Mouse (Mus musculus) midbrain, embryonic 12.5 days (tissue): Measurements from ENCODE around the gene Kat6b. TPM values are rescaled to one million over a fixed set of nuclear protein-coding genes. Genes with fewer than 3 reads are reported as not detected.
A peak's percentile ranks its signal among the peaks of the same experiment; 100 is the strongest.

ENCODE experiments used
- ATAC-seq: fragments of 200-750 bp; cut with Nextera tagmentation; 2 replicates; pipeline ENCODE4 v1.8.0; 2017; ENCODE audit warnings: low read depth, moderate TSS enrichment, moderate library complexity; ENCODE audit not compliant: low FRiP score
- H3K27ac ChIP-seq: fragments of 300-500 bp; sonication (generic); replicated peaks from 2 replicates; pipeline ENCODE4 v1.5.1; 2016; ENCODE audit warnings: mild to moderate bottlenecking
- H3K27me3 ChIP-seq: fragments of 300-500 bp; sonication (generic); 2 replicates; pipeline ENCODE4 v1.6.1; 2016; ENCODE audit warnings: mild to moderate bottlenecking
- H3K36me3 ChIP-seq: fragments of 300-500 bp; sonication (generic); 2 replicates; pipeline ENCODE4 v1.6.1; 2016
- H3K4me1 ChIP-seq: fragments of 300-500 bp; sonication (generic); 2 replicates; pipeline ENCODE4 v1.6.1; 2016
- H3K4me2 ChIP-seq: fragments of 300-500 bp; sonication (generic); replicated peaks from 2 replicates; pipeline ENCODE4 v1.6.1; 2016; ENCODE audit warnings: mild to moderate bottlenecking, moderate library complexity
- H3K4me3 ChIP-seq: fragments of 300-500 bp; sonication (generic); 2 replicates; pipeline ENCODE4 v1.5.1; 2016; ENCODE audit warnings: mild to moderate bottlenecking
- H3K9ac ChIP-seq: fragments of 300-500 bp; sonication (generic); replicated peaks from 2 replicates; pipeline ENCODE4 v1.6.1; 2016; ENCODE audit warnings: mild to moderate bottlenecking, moderate library complexity
- H3K9me3 ChIP-seq: fragments of 300-500 bp; sonication (generic); 2 replicates; pipeline ENCODE4 v1.6.1; 2016; ENCODE audit warnings: mild to moderate bottlenecking
- WGBS: fragments of 180-500 bp; shearing (Covaris S2); methylation state at CpG from one replicate; pipeline ENCODE4 v1.1.7; 2016; 5-methylcytosine and 5-hydroxymethylcytosine counted together
- polyA plus RNA-seq: library from polyadenylated mRNA; unstranded; fragments of >200 nt; fragmentation: Nextera tagmentation; extraction: Ambion mirVana; gene quantifications from 2 replicates; pipeline ENCODE4 v1.2.1, GENCODE M21; 2016

The Kat6b gene
- polyA plus RNA-seq, 1 experiment from 2014 or later: 25.4 TPM

GRCm38 (mm10) chr14:21683834-21684233 is 202.6 kb downstream of the Kat6b start:
- Histone ChIP-seq H3K9me3 (no peaks in the 10 kb centered on the region), H3K9ac (no peak overlapping the region), H3K36me3 (no peaks in the 10 kb centered on the region), H3K4me2 (no peak overlapping the region), H3K27me3 (peaks cover 34% of the 10 kb centered on the region), H3K27ac (no peak overlapping the region), H3K4me1 (peaks cover 33% of the 10 kb centered on the region), H3K4me3 (no peak overlapping the region)
- no peak for ATAC-seq
- WGBS: 75% methylated on average over 4 of the region's 4 CpGs

DNA sequence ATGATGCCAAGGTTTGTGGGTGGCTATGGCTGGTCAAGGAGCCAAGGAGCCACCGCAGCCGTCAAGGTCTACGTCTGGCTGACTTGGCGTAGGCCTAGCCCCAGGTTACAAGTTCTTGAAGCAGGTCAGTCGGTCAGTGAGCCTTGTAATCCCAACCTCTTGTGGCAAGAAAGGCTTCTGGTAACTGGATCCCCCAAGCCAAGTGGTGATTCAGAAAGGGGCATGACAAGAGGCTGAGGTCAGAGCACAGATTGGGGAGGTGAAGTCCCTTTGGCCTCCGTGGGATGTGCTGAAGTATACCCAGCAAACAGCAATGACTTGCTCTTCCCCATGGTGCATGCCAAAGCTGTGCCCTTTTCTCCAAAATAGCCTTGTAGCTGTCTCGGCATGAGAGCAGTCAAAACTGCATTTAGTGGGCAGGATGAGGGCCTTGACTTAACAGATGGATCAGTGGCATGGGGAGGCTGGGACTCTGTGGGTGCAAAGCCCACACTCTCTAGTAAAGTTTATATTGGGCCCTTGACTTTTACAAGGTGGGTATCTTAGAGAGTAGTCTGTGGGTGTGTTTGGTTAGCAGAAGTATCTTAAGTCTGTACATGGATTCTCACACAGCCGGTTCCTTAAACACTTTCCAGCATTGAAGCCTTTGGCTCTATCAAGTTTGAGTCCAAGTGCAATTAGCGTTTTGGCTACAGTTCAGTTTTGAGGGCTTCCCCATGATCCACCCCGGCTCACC is 204.3 kb downstream of the Kat6b start:
- WGBS: 87% methylated on average over 10 of the region's 10 CpGs
- Histone ChIP-seq H3K4me1 (peaks cover 25% of the 10 kb centered on the region), H3K4me3 (no peak overlapping the region), H3K9me3 (no peaks in the 10 kb centered on the region), H3K27ac (no peak overlapping the region), H3K27me3 (peaks cover 34% of the 10 kb centered on the region), H3K9ac (no peak overlapping the region), H3K4me2 (no peak overlapping the region), H3K36me3 (no peaks in the 10 kb centered on the region)
- ATAC-seq: no peak

- Histone ChIP-seq H3K4me3 (peak overlapping the region; percentile 34), H3K27me3 (peaks cover 34% of the 10 kb centered on the region), H3K36me3 (no peaks in the 10 kb centered on the region), H3K27ac (no peak overlapping the region), H3K9ac (no peak overlapping the region), H3K4me1 (peaks cover 25% of the 10 kb centered on the region), H3K9me3 (no peaks in the 10 kb centered on the region), H3K4me2 (peak overlapping the region; percentile 54)
- WGBS: 8% methylated on average over 49 of the region's 49 CpGs
- no peak for ATAC-seq
Measured at GRCm38 (mm10) chr14:21686376-21687279, 205.4 kb downstream of the Kat6b start.

- H3K4me2 ChIP-seq: no peak overlapping the region
- no peak overlapping the region for H3K27ac ChIP-seq
- H3K4me3 ChIP-seq: no peak overlapping the region
- H3K4me1 ChIP-seq: peaks cover 10% of the 10 kb centered on the region; the same call in 1 of the 2 replicates
- H3K9ac ChIP-seq: no peak overlapping the region
- peaks cover 26% of the 10 kb centered on the region for H3K27me3 ChIP-seq
- H3K36me3 ChIP-seq: no peaks in the 10 kb centered on the region
- 94% methylated on average over 3 of the region's 3 CpGs for WGBS
- peaks cover 4% of the 10 kb centered on the region; the same call in 1 of the 2 replicates for H3K9me3 ChIP-seq
- ATAC-seq: no peak
Measured at GRCm38 (mm10) chr14:21691070-21691469, 209.8 kb downstream of the Kat6b start.

DNA sequence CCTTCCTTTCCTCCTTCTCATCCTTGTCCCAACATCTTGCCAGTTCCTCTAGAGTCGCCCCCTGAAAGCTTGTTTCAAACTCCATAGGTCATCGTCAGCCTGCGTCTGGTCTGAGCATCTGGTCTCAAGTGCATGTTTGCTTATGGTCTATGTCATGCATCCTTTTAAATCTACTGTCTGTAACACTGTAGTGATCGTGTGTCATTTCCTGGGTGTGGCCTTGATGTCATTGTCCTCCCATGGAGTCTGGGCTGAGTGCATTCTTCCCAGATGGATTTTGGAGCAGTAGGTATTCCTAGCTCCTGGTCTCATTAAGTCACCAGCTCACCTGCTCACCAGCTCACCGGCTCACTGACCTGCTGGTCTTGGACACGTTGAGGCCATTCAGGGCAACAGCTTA is 213.8 kb downstream of the Kat6b start:
- Histone ChIP-seq H3K4me1 (no peaks in the 10 kb centered on the region), H3K27ac (no peak overlapping the region), H3K4me3 (no peak overlapping the region), H3K9ac (no peak overlapping the region), H3K9me3 (peaks cover 4% of the 10 kb centered on the region; the same call in 1 of the 2 replicates), H3K27me3 (no peaks in the 10 kb centered on the region), H3K4me2 (no peak overlapping the region), H3K36me3 (no peaks in the 10 kb centered on the region)
- no peak for ATAC-seq
- 82% methylated on average over 6 of the region's 6 CpGs for WGBS

- WGBS: 75% methylated on average over 7 of the region's 7 CpGs
- H3K9ac ChIP-seq: no peak overlapping the region
Measured at GRCm38 (mm10) chr14:21696186-21696830, 215.1 kb downstream of the Kat6b start.

DNA sequence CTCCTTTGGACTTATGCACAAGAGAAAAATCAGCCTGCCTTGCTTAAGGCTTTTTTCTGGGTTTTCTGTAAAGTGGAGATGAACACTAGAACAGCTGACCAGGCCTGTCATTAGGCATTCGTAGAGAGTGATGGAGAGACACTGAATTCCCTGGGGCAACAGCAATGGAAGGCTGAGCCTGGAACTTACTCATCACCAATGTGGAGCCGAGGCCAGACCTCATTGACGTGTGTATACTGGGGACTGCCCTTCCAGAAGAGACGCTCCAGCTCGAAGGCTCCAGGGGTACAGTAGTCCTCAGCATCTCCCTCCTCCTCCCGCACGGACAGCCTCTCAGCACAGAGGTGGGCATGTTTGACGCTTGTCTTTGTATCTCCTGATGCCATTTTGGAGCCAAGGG is 221.5 kb downstream of the Kat6b start:
- no peak overlapping the region for H3K4me3 ChIP-seq
- no peak overlapping the region for H3K4me2 ChIP-seq
- peaks cover 11% of the 10 kb centered on the region for H3K4me1 ChIP-seq
- 94% methylated on average over 8 of the region's 8 CpGs for WGBS
- no peaks in the 10 kb centered on the region for H3K27me3 ChIP-seq
- no peak for ATAC-seq
- no peaks in the 10 kb centered on the region for H3K9me3 ChIP-seq
- H3K27ac ChIP-seq: no peak overlapping the region
- no peak overlapping the region for H3K9ac ChIP-seq
- no peaks in the 10 kb centered on the region for H3K36me3 ChIP-seq

More at GRCm38 (mm10) chr14:21696186-21696830, 215.1 kb downstream of the Kat6b start:
- H3K4me1 ChIP-seq: no peaks in the 10 kb centered on the region
- H3K9me3 ChIP-seq: peaks cover 4% of the 10 kb centered on the region; the same call in 1 of the 2 replicates
- H3K27me3 ChIP-seq: no peaks in the 10 kb centered on the region
- no peaks in the 10 kb centered on the region for H3K36me3 ChIP-seq
- ATAC-seq: no peak
- no peak overlapping the region for H3K4me2 ChIP-seq
- H3K27ac ChIP-seq: no peak overlapping the region
- H3K4me3 ChIP-seq: no peak overlapping the region

GRCm38 (mm10) chr14:21703255-21703654 is 222.0 kb downstream of the Kat6b start:
- Histone ChIP-seq H3K4me3 (no peak overlapping the region), H3K27ac (no peak overlapping the region), H3K9ac (no peak overlapping the region), H3K9me3 (no peaks in the 10 kb centered on the region), H3K27me3 (no peaks in the 10 kb centered on the region), H3K36me3 (no peaks in the 10 kb centered on the region), H3K4me2 (no peak overlapping the region), H3K4me1 (peaks cover 11% of the 10 kb centered on the region)
- ATAC-seq: no peak
- WGBS: 78% methylated on average over 5 of the region's 5 CpGs

- H3K4me3 ChIP-seq: no peak overlapping the region
- H3K36me3 ChIP-seq: no peaks in the 10 kb centered on the region
- 93% methylated on average over 2 of the region's 2 CpGs for WGBS
- H3K27me3 ChIP-seq: no peaks in the 10 kb centered on the region
- H3K9ac ChIP-seq: no peak overlapping the region
- no peak overlapping the region for H3K4me2 ChIP-seq
- H3K9me3 ChIP-seq: no peaks in the 10 kb centered on the region
- no peak overlapping the region for H3K27ac ChIP-seq
- peaks cover 11% of the 10 kb centered on the region for H3K4me1 ChIP-seq
- no peak for ATAC-seq
Measured at GRCm38 (mm10) chr14:21705462-21705861, 224.2 kb downstream of the Kat6b start.

DNA sequence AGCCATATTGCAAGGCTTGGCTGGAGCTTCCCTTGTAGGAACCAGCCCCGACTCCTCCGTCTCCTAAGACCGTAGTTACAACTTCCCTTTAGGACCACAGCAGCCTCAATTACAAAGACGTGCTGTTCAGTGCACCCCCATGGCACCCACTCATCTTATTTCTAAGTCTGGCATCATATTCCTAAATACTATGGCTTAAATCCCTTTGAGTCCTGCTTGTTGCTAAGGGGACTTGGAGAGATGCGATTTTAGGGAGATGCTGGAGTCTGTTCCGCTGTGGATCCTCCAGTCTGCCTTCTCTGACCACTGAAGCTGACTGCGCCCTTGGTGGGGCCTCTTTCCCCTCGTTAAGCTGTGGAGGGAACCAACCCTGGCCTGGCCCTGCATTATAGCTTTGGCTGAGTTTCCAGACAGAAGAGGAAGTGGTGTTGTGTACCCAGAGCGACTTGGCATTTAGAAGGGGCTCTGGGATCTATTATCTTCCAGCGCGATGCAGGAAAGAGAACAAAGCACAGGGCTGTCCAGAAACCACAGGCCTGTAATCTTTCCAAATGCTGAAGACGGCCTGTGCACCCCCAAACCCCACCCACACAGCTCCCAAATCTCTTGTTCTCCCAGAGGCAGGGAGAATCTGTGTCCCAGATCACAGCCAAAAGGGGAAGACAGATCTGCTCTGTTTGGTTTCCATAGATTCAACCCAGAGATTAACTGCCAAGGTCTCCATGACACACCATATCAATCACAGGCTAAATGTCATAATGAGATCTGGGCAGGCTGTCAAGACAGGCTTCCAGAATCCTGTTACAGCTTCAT is 225.7 kb downstream of the Kat6b start:
- 51% methylated on average over 12 of the region's 12 CpGs for WGBS
- ATAC-seq: no peak

GRCm38 (mm10) chr14:21709545-21709944 is 228.3 kb downstream of the Kat6b start:
- H3K36me3 ChIP-seq: no peaks in the 10 kb centered on the region
- no peak overlapping the region for H3K27ac ChIP-seq
- ATAC-seq: no peak
- 55% methylated on average over 2 of the region's 2 CpGs for WGBS
- H3K9ac ChIP-seq: no peak overlapping the region
- peaks cover 6% of the 10 kb centered on the region; the same call in 1 of the 2 replicates for H3K27me3 ChIP-seq
- H3K4me3 ChIP-seq: no peak overlapping the region
- H3K4me1 ChIP-seq: peaks cover 11% of the 10 kb centered on the region
- H3K9me3 ChIP-seq: no peaks in the 10 kb centered on the region
- H3K4me2 ChIP-seq: no peak overlapping the region

More for the DNA sequence above, 225.7 kb downstream of the Kat6b start:
- Histone ChIP-seq H3K9me3 (no peaks in the 10 kb centered on the region), H3K4me2 (no peak overlapping the region), H3K4me3 (no peak overlapping the region), H3K27ac (peak overlapping the region; percentile 15; the same call in 1 of the 2 replicates), H3K4me1 (peaks cover 11% of the 10 kb centered on the region), H3K27me3 (no peaks in the 10 kb centered on the region), H3K36me3 (no peaks in the 10 kb centered on the region), H3K9ac (no peak overlapping the region)
